Mouse (Mus musculus) MEL (cell line): ENCODE data around the gene Zcchc9. TPM values are rescaled to one million over a fixed set of nuclear protein-coding genes. Genes with fewer than 3 reads are reported as not detected.

ENCODE experiments used
- DNase-seq: peaks from one replicate; pipeline ENCODE4 v3.0.0; 2011; ENCODE audit warnings: low read depth, low spot score
- H3K27ac ChIP-seq: 2 replicates; pipeline ENCODE4 v1.5.1; 2012; ENCODE audit warnings: low read depth, mild to moderate bottlenecking, control low read depth, low read length, moderate library complexity; ENCODE audit not compliant: control insufficient read depth
- H3K27me3 ChIP-seq, 2 experiments: fragments of 150-350 bp in 1 of 2; sonication (generic) in 1 of 2; 2 replicates each; pipeline ENCODE4 v1.6.1; 2012; ENCODE audit warnings: low read length in 2 of 2, mild to moderate bottlenecking in 2 of 2, improper control_type of control experiment in 1 of 2, moderate library complexity in 1 of 2; ENCODE audit not compliant: insufficient read depth in 2 of 2, control insufficient read depth in 1 of 2
- H3K36me3 ChIP-seq, 2 experiments: 2 replicates each; pipeline ENCODE4 v1.6.1; 2012 to 2014; ENCODE audit warnings: low read length in 2 of 2, improper control_type of control experiment in 1 of 2, inconsistent platforms in 1 of 2, mild to moderate bottlenecking in 1 of 2; ENCODE audit not compliant: insufficient read depth in 2 of 2, control insufficient read depth in 1 of 2
- H3K4me1 ChIP-seq, 2 experiments: fragments of 150-350 bp in 1 of 2; sonication (generic) in 1 of 2; 2 replicates each; pipeline ENCODE4 v1.6.1; 2012; ENCODE audit warnings: low read length in 2 of 2, improper control_type of control experiment in 1 of 2, mild to moderate bottlenecking in 1 of 2; ENCODE audit not compliant: insufficient read depth in 2 of 2, control insufficient read depth in 1 of 2
- H3K4me3 ChIP-seq, 2 experiments: fragments of 150-350 bp in 1 of 2; sonication (generic) in 1 of 2; 2 replicates each; pipeline ENCODE4 v1.5.1; 2012; ENCODE audit warnings: low read depth in 2 of 2, low read length in 2 of 2, mild to moderate bottlenecking in 2 of 2, moderate library complexity in 2 of 2, control low read depth in 1 of 2, improper control_type of control experiment in 1 of 2; ENCODE audit not compliant: control insufficient read depth in 1 of 2, insufficient read depth in 1 of 2
- H3K79me2 ChIP-seq: 2 replicates; pipeline ENCODE4 v1.6.1; 2012; ENCODE audit warnings: mild to moderate bottlenecking, low read length, moderate library complexity; ENCODE audit not compliant: control insufficient read depth, poor library complexity, insufficient read depth
- H3K9ac ChIP-seq: 2 replicates; pipeline ENCODE4 v1.6.1; 2012; ENCODE audit warnings: low read depth, mild to moderate bottlenecking, control low read depth, low read length, moderate library complexity; ENCODE audit not compliant: control insufficient read depth, poor library complexity, severe bottlenecking
- H3K9me3 ChIP-seq: fragments of 150-350 bp; sonication (generic); replicated peaks from 2 replicates; pipeline ENCODE4 v1.6.1; 2012; ENCODE audit warnings: mild to moderate bottlenecking, low read length, improper control_type of control experiment, moderate library complexity; ENCODE audit not compliant: insufficient read depth
- BHLHE40 ChIP-seq: IDR thresholded peaks from 2 replicates; pipeline ENCODE4 v1.6.1; 2012; ENCODE audit warnings: low read depth, mild to moderate bottlenecking, inconsistent platforms, low read length, improper control_type of control experiment, borderline replicate concordance
- CHD1 ChIP-seq: IDR thresholded peaks from 2 replicates; pipeline ENCODE4 v1.6.1; 2012; ENCODE audit warnings: low read depth, mild to moderate bottlenecking, inconsistent platforms, low read length, improper control_type of control experiment
- CHD2 ChIP-seq: IDR thresholded peaks from 2 replicates; pipeline ENCODE4 v1.6.1; 2011; ENCODE audit warnings: low read length, improper control_type of control experiment
- E2F4 ChIP-seq: IDR thresholded peaks from 2 replicates; pipeline ENCODE4 v1.6.1; 2011; ENCODE audit warnings: low read depth, low read length, improper control_type of control experiment, borderline replicate concordance
- EP300 ChIP-seq, 2 experiments: IDR thresholded peaks; 2 replicates each; pipeline ENCODE4 v1.6.1; 2011; ENCODE audit warnings: improper control_type of control experiment in 2 of 2, low read length in 2 of 2, low read depth in 1 of 2, mild to moderate bottlenecking in 1 of 2
- ETS1 ChIP-seq: IDR thresholded peaks from 2 replicates; pipeline ENCODE4 v1.6.1; 2012; ENCODE audit warnings: low read depth, mild to moderate bottlenecking, inconsistent platforms, low read length, improper control_type of control experiment, moderate library complexity
- GABPA ChIP-seq: IDR thresholded peaks from 2 replicates; pipeline ENCODE4 v1.6.1; 2012; ENCODE audit warnings: low read depth, mild to moderate bottlenecking, inconsistent platforms, low read length, improper control_type of control experiment, moderate library complexity
- JUND ChIP-seq: IDR thresholded peaks from 2 replicates; pipeline ENCODE4 v1.6.1; 2011; ENCODE audit warnings: low read depth, mild to moderate bottlenecking, improper control_type of control experiment, low read length
- MAFK ChIP-seq: IDR thresholded peaks from 2 replicates; pipeline ENCODE4 v1.6.1; 2011; ENCODE audit warnings: low read depth, mild to moderate bottlenecking, low read length, improper control_type of control experiment, borderline replicate concordance
- MAZ ChIP-seq: IDR thresholded peaks from 2 replicates; pipeline ENCODE4 v1.6.1; 2012; ENCODE audit warnings: low read depth, mild to moderate bottlenecking, inconsistent platforms, low read length, improper control_type of control experiment
- MXI1 ChIP-seq: IDR thresholded peaks from 2 replicates; pipeline ENCODE4 v1.6.1; 2011; ENCODE audit warnings: mild to moderate bottlenecking, low read depth, low read length, improper control_type of control experiment
- NELFE ChIP-seq: IDR thresholded peaks from 2 replicates; pipeline ENCODE4 v1.6.1; 2011; ENCODE audit warnings: low read depth, low read length, improper control_type of control experiment
- NRF1 ChIP-seq: IDR thresholded peaks from 2 replicates; pipeline ENCODE4 v1.6.1; 2014; ENCODE audit warnings: low read depth, mild to moderate bottlenecking, inconsistent platforms, low read length, improper control_type of control experiment, moderate library complexity; ENCODE audit not compliant: poor library complexity, insufficient read depth, severe bottlenecking
- POLR2A ChIP-seq, 2 experiments: IDR thresholded peaks; 2 replicates each; pipeline ENCODE4 v1.6.1; 2011 to 2012; ENCODE audit warnings: low read length in 2 of 2, mild to moderate bottlenecking in 2 of 2, control low read depth in 1 of 2, improper control_type of control experiment in 1 of 2, low read depth in 1 of 2, moderate library complexity in 1 of 2; ENCODE audit not compliant: control insufficient read depth in 1 of 2, insufficient read depth in 1 of 2, poor library complexity in 1 of 2
- POLR2AphosphoS2 ChIP-seq: IDR thresholded peaks from 2 replicates; pipeline ENCODE4 v1.6.1; 2011; ENCODE audit warnings: low read length, improper control_type of control experiment
- POLR2AphosphoS5 ChIP-seq: IDR thresholded peaks from 2 replicates; pipeline ENCODE4 v1.6.1; 2012; ENCODE audit warnings: low read depth, borderline replicate concordance, mild to moderate bottlenecking, inconsistent platforms, low read length, moderate library complexity, mixed read lengths
- RAD21 ChIP-seq: IDR thresholded peaks from 2 replicates; pipeline ENCODE4 v1.6.1; 2011; ENCODE audit warnings: mild to moderate bottlenecking, low read depth, low read length, improper control_type of control experiment
- RCOR1 ChIP-seq: IDR thresholded peaks from 2 replicates; pipeline ENCODE4 v1.6.1; 2012; ENCODE audit warnings: low read depth, mild to moderate bottlenecking, inconsistent platforms, low read length, improper control_type of control experiment
- SIN3A ChIP-seq: IDR thresholded peaks from 2 replicates; pipeline ENCODE4 v1.6.1; 2012; ENCODE audit warnings: low read length, improper control_type of control experiment, inconsistent platforms
- SMC3 ChIP-seq: IDR thresholded peaks from 2 replicates; pipeline ENCODE4 v1.6.1; 2011; ENCODE audit warnings: low read depth, low read length, improper control_type of control experiment
- TAL1 ChIP-seq: IDR thresholded peaks from 2 replicates; pipeline ENCODE4 v1.6.1; 2012; ENCODE audit warnings: mild to moderate bottlenecking, inconsistent platforms, low read length, moderate library complexity, mixed read lengths
- TCF12 ChIP-seq: IDR thresholded peaks from 2 replicates; pipeline ENCODE4 v1.6.1; 2014; ENCODE audit warnings: low read depth, mild to moderate bottlenecking, inconsistent platforms, low read length, improper control_type of control experiment, moderate library complexity
- UBTF ChIP-seq: IDR thresholded peaks from 2 replicates; pipeline ENCODE4 v1.6.1; 2012; ENCODE audit warnings: low read depth, mild to moderate bottlenecking, inconsistent platforms, low read length, improper control_type of control experiment, moderate library complexity, borderline replicate concordance; ENCODE audit not compliant: insufficient read depth
- USF2 ChIP-seq, 2 experiments: IDR thresholded peaks; 2 replicates each; pipeline ENCODE4 v1.6.1; 2011 to 2012; ENCODE audit warnings: improper control_type of control experiment in 2 of 2, low read length in 2 of 2, borderline replicate concordance in 1 of 2, inconsistent platforms in 1 of 2, low read depth in 1 of 2, mild to moderate bottlenecking in 1 of 2; ENCODE audit not compliant: insufficient read depth in 1 of 2
- ZKSCAN1 ChIP-seq: IDR thresholded peaks from 2 replicates; pipeline ENCODE4 v1.6.1; 2012; ENCODE audit warnings: low read depth, mild to moderate bottlenecking, inconsistent platforms, low read length, improper control_type of control experiment, moderate library complexity
- ZMIZ1 ChIP-seq: IDR thresholded peaks from 2 replicates; pipeline ENCODE4 v1.6.1; 2012; ENCODE audit warnings: low read depth, mild to moderate bottlenecking, inconsistent platforms, low read length, improper control_type of control experiment, moderate library complexity
- polyA plus RNA-seq, 2 experiments: library from polyadenylated mRNA; stranded (reverse) in 1 of 2; unstranded in 1 of 2; fragments of >175 nt in 1 of 2; fragments of >200 nt in 1 of 2; gene quantifications; 2 replicates each; pipeline versions ENCODE4 v1.2.1 to v1.2.4; 2012; ENCODE audit warnings: low replicate concordance in 2 of 2, low read depth in 1 of 2; ENCODE audit not compliant: insufficient read length in 2 of 2, insufficient read depth in 1 of 2, missing spikeins in 1 of 2
- total RNA-seq: library from RNA; depleted of rRNA; stranded (reverse); fragments of 300-350 nt; gene quantifications from 2 replicates; pipeline ENCODE4 v1.2.3, GENCODE M21; 2012

Gene Zcchc9
- total and polyA plus RNA-seq, 3 experiments: 27.5 to 191 (median 37.3) TPM

- Histone ChIP-seq H3K4me3 (no peak overlapping the region), H3K79me2 (no peaks in the 10 kb centered on the region), H3K9ac (no peak overlapping the region), H3K27ac (no peak overlapping the region), H3K27me3 (no peaks in the 10 kb centered on the region)
- no peak for DNase-seq
- TF ChIP-seq EP300 (IDR thresholded peaks at IDR 0.05; ENCODE audit: low read depth in 1 of 2, low read length in 2 of 2): no peak
- no peak for TF ChIP-seq ETS1
- no peak for TF ChIP-seq E2F4
- no peak for TF ChIP-seq POLR2AphosphoS5
- no peak for TF ChIP-seq POLR2A (IDR thresholded peaks at IDR 0.05; ENCODE audit: control insufficient read depth in 1 of 2, insufficient read depth in 1 of 2, low read depth in 1 of 2, low read length in 2 of 2, poor library complexity in 1 of 2)
- TF ChIP-seq SMC3: no peak
- TF ChIP-seq RAD21: no peak
- no peak for TF ChIP-seq GABPA
- TF ChIP-seq, all 39 proteins: peak for 0
- H3K9me3 ChIP-seq: no peaks in the 10 kb centered on the region
- H3K36me3 ChIP-seq: peaks cover 0 to 19% of the 10 kb centered on the region in 2 experiments; a peak in 2 of 4 replicates
- H3K4me1 ChIP-seq: no peaks in the 10 kb centered on the region
These were observed 10.6 kb downstream of the Zcchc9 start for GRCm38 (mm10) chr13:91796916-91797315.

GRCm38 (mm10) chr13:91796003-91796402, 11.5 kb downstream of the Zcchc9 start:
- no peak overlapping the region for H3K9ac ChIP-seq
- H3K36me3 ChIP-seq: peaks cover 0 to 19% of the 10 kb centered on the region in 2 experiments; a peak in 2 of 4 replicates
- no peaks in the 10 kb centered on the region for H3K79me2 ChIP-seq
- no peak for TF ChIP-seq E2F4
- TF ChIP-seq USF2 (IDR thresholded peaks at IDR 0.05; ENCODE audit: borderline replicate concordance in 1 of 2, insufficient read depth in 1 of 2, low read depth in 1 of 2, low read length in 2 of 2): no peak
- TF ChIP-seq POLR2AphosphoS2: no peak
- no peak for TF ChIP-seq MXI1
- TF ChIP-seq ETS1: no peak
- TF ChIP-seq CHD2: no peak
- H3K4me1 ChIP-seq: no peaks in the 10 kb centered on the region
- DNase-seq: no peak
- no peak overlapping the region for H3K4me3 ChIP-seq
- no peaks in the 10 kb centered on the region for H3K27me3 ChIP-seq
- H3K27ac ChIP-seq: no peak overlapping the region
- H3K9me3 ChIP-seq: no peaks in the 10 kb centered on the region

- Histone ChIP-seq H3K36me3 (peaks cover 0 to 17% of the 10 kb centered on the region in 2 experiments; a peak in 2 of 4 replicates), H3K9me3 (no peaks in the 10 kb centered on the region)
- no peak for TF ChIP-seq TCF12
- TF ChIP-seq RCOR1: no peak
- TF ChIP-seq NELFE: no peak
- no peak for TF ChIP-seq UBTF
- no peak for TF ChIP-seq POLR2AphosphoS5
- no peak for TF ChIP-seq ZMIZ1
- TF ChIP-seq BHLHE40: no peak
- no peak for TF ChIP-seq JUND
- no peak for TF ChIP-seq MAFK
- no peak for TF ChIP-seq EP300 (IDR thresholded peaks at IDR 0.05; ENCODE audit: low read depth in 1 of 2, low read length in 2 of 2)
- no peak for TF ChIP-seq MAZ
- no peak for TF ChIP-seq NRF1
- TF ChIP-seq ZKSCAN1: no peak
- TF ChIP-seq USF2 (IDR thresholded peaks at IDR 0.05; ENCODE audit: borderline replicate concordance in 1 of 2, insufficient read depth in 1 of 2, low read depth in 1 of 2, low read length in 2 of 2): no peak
- TF ChIP-seq SIN3A: no peak
- TF ChIP-seq CHD1: no peak
- no peak for TF ChIP-seq TAL1
- no peak for TF ChIP-seq CHD2
- no peak for TF ChIP-seq SMC3
- TF ChIP-seq, all 39 proteins: peak for 0
- Histone ChIP-seq H3K4me3 (no peak overlapping the region), H3K4me1 (no peaks in the 10 kb centered on the region), H3K27ac (no peak overlapping the region), H3K27me3 (no peaks in the 10 kb centered on the region), H3K79me2 (no peaks in the 10 kb centered on the region), H3K9ac (no peak overlapping the region)
- no peak for DNase-seq
These were observed 11.9 kb downstream of the Zcchc9 start for GRCm38 (mm10) chr13:91795593-91795992.
